In genomic region chr9:80192324-80192723, GRCm38 (mm10) we compare ENCODE assay signal across 9 mouse cellular contexts. TPM values are rescaled to one million over a fixed set of nuclear protein-coding genes. Genes with fewer than 3 reads are reported as not detected.
DNase-seq lines count a peak whose midpoint lies in the region; ATAC-seq and TF ChIP-seq lines count a peak whose summit lies in the region.
"Had no signal": no experiment of that assay in that cellular context is flagged by ENCODE, and none has a peak within 500 bp of the region (broad histone marks: within the 10 kb centered on the region; RNA-seq: fewer than 3 reads in every experiment).

No protein-coding gene starts in this region.

- no peaks in the 10 kb centered on the region for H3K36me3 ChIP-seq in liver, postnatal 0 days (replicated peaks; ENCODE audit: insufficient read depth, low read length)
- H3K36me3 ChIP-seq in liver, embryonic 11.5 days (ENCODE audit: control insufficient read depth, insufficient read depth, low read length): no peaks in the 10 kb centered on the region
- H3K36me3 ChIP-seq in embryonic facial prominence, embryonic 12.5 days: no peaks in the 10 kb centered on the region
- H3K36me3 ChIP-seq in intestine, postnatal 0 days (ENCODE audit: control insufficient read depth, insufficient read depth): no peaks in the 10 kb centered on the region
- H3K36me3 ChIP-seq in stomach, embryonic 14.5 days (ENCODE audit: control insufficient read depth, insufficient read depth, low read length): no peaks in the 10 kb centered on the region
- H3K36me3 ChIP-seq: G1E had no signal

- H3K9me3 ChIP-seq in liver, postnatal 0 days (ENCODE audit: low read length): no peaks in the 10 kb centered on the region
- H3K9me3 ChIP-seq in liver, embryonic 11.5 days (ENCODE audit: control insufficient read depth, low read length): no peaks in the 10 kb centered on the region
- no peaks in the 10 kb centered on the region for H3K9me3 ChIP-seq in embryonic facial prominence, embryonic 12.5 days
- no peaks in the 10 kb centered on the region for H3K9me3 ChIP-seq in intestine, postnatal 0 days (ENCODE audit: control insufficient read depth)
- no peaks in the 10 kb centered on the region for H3K9me3 ChIP-seq in stomach, embryonic 14.5 days (ENCODE audit: control insufficient read depth, low read depth, low read length)
- H3K9me3 ChIP-seq: G1E had no signal

- no peak overlapping the region for H3K9ac ChIP-seq in liver, postnatal 0 days (replicated peaks)
- H3K9ac ChIP-seq in liver, embryonic 11.5 days (ENCODE audit: low read depth, low read length): no peak overlapping the region
- no peak overlapping the region for H3K9ac ChIP-seq in embryonic facial prominence, embryonic 12.5 days
- H3K9ac ChIP-seq in intestine, postnatal 0 days (ENCODE audit: low read depth, low read length): no peak overlapping the region
- H3K9ac ChIP-seq in stomach, embryonic 14.5 days (replicated peaks; ENCODE audit: low read depth, low read length): no peak overlapping the region

- WGBS in liver, postnatal 0 days (ENCODE audit: insufficient replicate concordance): 64% methylated on average over 10 of the region's 10 CpGs
- 83% methylated on average over 10 of the region's 10 CpGs for WGBS in liver, embryonic 11.5 days
- 79% methylated on average over 10 of the region's 10 CpGs for WGBS in embryonic facial prominence, embryonic 12.5 days
- 36% methylated on average over 10 of the region's 10 CpGs for WGBS in intestine, postnatal 0 days
- 58% methylated on average over 10 of the region's 10 CpGs for WGBS in stomach, embryonic 14.5 days

- H3K27ac ChIP-seq in liver, postnatal 0 days (ENCODE audit: low read depth): no peak overlapping the region
- H3K27ac ChIP-seq in liver, embryonic 11.5 days (ENCODE audit: low read depth, low read length): no peak overlapping the region
- H3K27ac ChIP-seq in embryonic facial prominence, embryonic 12.5 days: no peak overlapping the region
- H3K27ac ChIP-seq in intestine, postnatal 0 days (ENCODE audit: low read depth, low read length): peak overlapping the region; percentile 36
- peak overlapping the region; percentile 44; the same call in 1 of the 2 replicates for H3K27ac ChIP-seq in stomach, embryonic 14.5 days (ENCODE audit: low read length)

- ATAC-seq in liver, postnatal 0 days: no peak
- ATAC-seq in liver, embryonic 11.5 days (replicated peaks; ENCODE audit: low FRiP score): no peak
- ATAC-seq in embryonic facial prominence, embryonic 12.5 days (ENCODE audit: insufficient number of reproducible peaks, insufficient read depth, low FRiP score, low TSS enrichment): peak; percentile 72; the same call in 1 of the 2 replicates
- ATAC-seq in intestine, postnatal 0 days: peak; percentile 86
- peak; percentile 80; the same call in 1 of the 2 replicates for ATAC-seq in stomach, embryonic 14.5 days (ENCODE audit: insufficient number of reproducible peaks, insufficient read depth, low FRiP score, low read depth)

- no peak for TF ChIP-seq EP300 in liver, postnatal 0 days (IDR thresholded peaks at IDR 0.05; ENCODE audit: low read depth)

- H3K4me1 ChIP-seq in liver, postnatal 0 days (ENCODE audit: insufficient read depth): 0 out of 2 replicates have a peak, but pooled peaks cover 2% of the 10 kb centered on the region
- H3K4me1 ChIP-seq in liver, embryonic 11.5 days (replicated peaks; ENCODE audit: control insufficient read depth, insufficient read depth, low read length): no peaks in the 10 kb centered on the region
- peaks cover 11% of the 10 kb centered on the region; the same call in 1 of the 2 replicates for H3K4me1 ChIP-seq in embryonic facial prominence, embryonic 12.5 days
- peaks cover 2% of the 10 kb centered on the region; the same call in 1 of the 2 replicates for H3K4me1 ChIP-seq in intestine, postnatal 0 days (replicated peaks; ENCODE audit: control insufficient read depth, insufficient read depth, low read length)
- peaks cover 10% of the 10 kb centered on the region; the same call in 1 of the 2 replicates for H3K4me1 ChIP-seq in stomach, embryonic 14.5 days (ENCODE audit: control insufficient read depth, insufficient read depth, low read length)

- no peak overlapping the region for H3K4me2 ChIP-seq in liver, postnatal 0 days (ENCODE audit: low read depth, low read length)
- H3K4me2 ChIP-seq in liver, embryonic 11.5 days: no peak overlapping the region
- no peak overlapping the region for H3K4me2 ChIP-seq in embryonic facial prominence, embryonic 12.5 days (replicated peaks)
- H3K4me2 ChIP-seq in intestine, postnatal 0 days (replicated peaks; ENCODE audit: low read depth): peak overlapping the region; percentile 25
- H3K4me2 ChIP-seq in stomach, embryonic 14.5 days (replicated peaks; ENCODE audit: low read depth, low read length): no peak overlapping the region

- TF ChIP-seq CTCF in liver, postnatal 0 days (IDR thresholded peaks at IDR 0.05; ENCODE audit: low read depth): no peak
- no peak for TF ChIP-seq CTCF in intestine, postnatal 0 days (IDR thresholded peaks at IDR 0.05; ENCODE audit: low read depth)

- H3K27me3 ChIP-seq in liver, postnatal 0 days (ENCODE audit: insufficient read depth, low read length): no peaks in the 10 kb centered on the region
- no peaks in the 10 kb centered on the region for H3K27me3 ChIP-seq in liver, embryonic 11.5 days (replicated peaks; ENCODE audit: control insufficient read depth, insufficient read depth, low read length)
- no peaks in the 10 kb centered on the region for H3K27me3 ChIP-seq in embryonic facial prominence, embryonic 12.5 days
- H3K27me3 ChIP-seq in intestine, postnatal 0 days (replicated peaks; ENCODE audit: control insufficient read depth, insufficient read depth, low read length): no peaks in the 10 kb centered on the region
- H3K27me3 ChIP-seq in stomach, embryonic 14.5 days (ENCODE audit: control insufficient read depth, insufficient read depth, low read length): no peaks in the 10 kb centered on the region

- DNase-seq in liver, postnatal 0 days: peak; percentile 26
- DNase-seq in liver, embryonic 11.5 days (ENCODE audit: low spot score): no peak
- DNase-seq in retina, postnatal 1 day: no peak
- DNase-seq in left cerebral cortex, adult 8-10 months (ENCODE audit: low spot score in 2 of 2): no peak
- DNase-seq: adrenal gland, adult 2 months had no signal

- no peak overlapping the region for H3K4me3 ChIP-seq in liver, postnatal 0 days (ENCODE audit: low read depth, low read length)
- H3K4me3 ChIP-seq in liver, embryonic 11.5 days (ENCODE audit: low read depth, low read length): no peak overlapping the region
- H3K4me3 ChIP-seq in embryonic facial prominence, embryonic 12.5 days: no peak overlapping the region
- no peak overlapping the region for H3K4me3 ChIP-seq in intestine, postnatal 0 days (ENCODE audit: low read depth, low read length)
- no peak overlapping the region for H3K4me3 ChIP-seq in stomach, embryonic 14.5 days (ENCODE audit: low read depth, low read length)

RNA-seq across cellular contexts. Expression of gene Myo6, which starts 27.5 kb away (rescaled TPM):
- 3.2 and 4.4 TPM in 2 replicates for polyA plus RNA-seq in liver, postnatal 0 days (2015; fragmentation: Nextera tagmentation; extraction: Ambion mirVana)
- 7.5 and 8.2 TPM in 2 replicates for polyA plus RNA-seq in liver, embryonic 11.5 days (2014; fragmentation: Nextera tagmentation; extraction: Ambion mirVana)
- 12.6 and 15.0 TPM in 2 replicates for polyA plus RNA-seq in embryonic facial prominence, embryonic 12.5 days (2016; fragmentation: Nextera tagmentation; extraction: Ambion mirVana)
- polyA plus RNA-seq in intestine, postnatal 0 days (2015; fragmentation: Nextera tagmentation; extraction: Ambion mirVana): 50.9 and 65.5 TPM in 2 replicates
- 50.6 and 54.9 TPM in 2 replicates for polyA plus RNA-seq in stomach, embryonic 14.5 days (2014; fragmentation: Nextera tagmentation; extraction: Ambion mirVana)
- 10 to 100 TPM; 72.1 to 82.8 (median 74.8) TPM for total RNA-seq in left cerebral cortex, adult 8-10 months (2022)

Comparison
In these comparisons a context has a peak if more than half of its experiments do, and no peak if none do; other contexts are left out.
1. ATAC-seq: peak in embryonic facial prominence, embryonic 12.5 days (single experiment), intestine, postnatal 0 days (single experiment) and stomach, embryonic 14.5 days (single experiment); none in liver, postnatal 0 days (single experiment) and liver, embryonic 11.5 days (single experiment).
2. H3K27ac ChIP-seq: peak in intestine, postnatal 0 days (single experiment) and stomach, embryonic 14.5 days (single experiment); none in liver, postnatal 0 days (single experiment), liver, embryonic 11.5 days (single experiment) and embryonic facial prominence, embryonic 12.5 days (single experiment).